Mouse (Mus musculus): ENCODE measurements around the gene Abcd1.
"Not testable (repeated sequence)": the region's sequence is repeated elsewhere in the genome, so short reads cannot be mapped to it uniquely, and the experiment has no call there.

The Abcd1 gene

GRCm38 (mm10) chrX:73716109-73716661 is at the start of gene Abcd1, which contains the start of gene Bcap31:
Abcd1 (plus strand) TSS chrX:73716597.
Bcap31 (minus strand) TSS chrX:73716175.
- DNase-seq = peak; percentile 95 to 97

GRCm38 (mm10) chrX:73672031-73672431 is 44.4 kb upstream of the Abcd1 start:
- DNase-seq = peak; percentile 70 to 76

- DNase-seq = peak; percentile 86 to 90
Observed at GRCm38 (mm10) chrX:73672879-73673618, 43.3 kb upstream of the Abcd1 start, which contains the start of gene Slc6a8. Slc6a8 (plus strand) TSS chrX:73673150.

GRCm38 (mm10) chrX:73673619-73673967 is 42.8 kb upstream of the Abcd1 start:
- no peak for DNase-seq

GRCm38 (mm10) chrX:73673968-73674661 is 42.3 kb upstream of the Abcd1 start:
- peak; percentile 60 to 89 for DNase-seq

- no peak for DNase-seq
Observed at GRCm38 (mm10) chrX:73675231-73675630, 41.2 kb upstream of the Abcd1 start.

- DNase-seq = no peak
Observed at GRCm38 (mm10) chrX:73676668-73677067, 39.7 kb upstream of the Abcd1 start.

GRCm38 (mm10) chrX:73684156-73684555 is 32.2 kb upstream of the Abcd1 start:
- DNase-seq = no peak

GRCm38 (mm10) chrX:73684978-73685377 is 31.4 kb upstream of the Abcd1 start:
- DNase-seq = peak; percentile 11 to 63

- peak; percentile 64 to 82 for DNase-seq
Observed at GRCm38 (mm10) chrX:73685629-73686028, 30.8 kb upstream of the Abcd1 start.

GRCm38 (mm10) chrX:73690917-73691629 is 25.3 kb upstream of the Abcd1 start:
- peak; percentile 63 to 67 for DNase-seq

GRCm38 (mm10) chrX:73700472-73700871 is 15.9 kb upstream of the Abcd1 start:
- no peak for DNase-seq

GRCm38 (mm10) chrX:73715476-73716108 is 805 bp upstream of the Abcd1 start:
- DNase-seq = peak; percentile 48 to 69

GRCm38 (mm10) chrX:73716709-73717545 is 530 bp downstream of the Abcd1 start:
- peak in 1 of 2 experiments; percentile 40 for DNase-seq

- DNase-seq = peak in 1 of 2 experiments; percentile 36
Observed at GRCm38 (mm10) chrX:73717667-73718066, 1.3 kb downstream of the Abcd1 start.

- DNase-seq = peak in 1 of 2 experiments; percentile 39
Observed at GRCm38 (mm10) chrX:73718271-73718670, 1.9 kb downstream of the Abcd1 start.

- peak; percentile 52 to 63 for DNase-seq
Observed at GRCm38 (mm10) chrX:73718686-73719362, 2.4 kb downstream of the Abcd1 start.

GRCm38 (mm10) chrX:73730908-73731307 is 14.5 kb downstream of the Abcd1 start:
- no peak for DNase-seq

- no peak for DNase-seq
Observed at GRCm38 (mm10) chrX:73738155-73738554, 21.8 kb downstream of the Abcd1 start.

- no peak for DNase-seq
Observed at GRCm38 (mm10) chrX:73739151-73739550, 22.8 kb downstream of the Abcd1 start.

- not testable (repeated sequence) for DNase-seq
Observed at GRCm38 (mm10) chrX:73739841-73740240, 23.4 kb downstream of the Abcd1 start.
